In genomic region chr11:4900437-4900836, GRCm38 (mm10) we compare ENCODE assay signal across 7 mouse cellular contexts. TPM values are rescaled to one million over a fixed set of nuclear protein-coding genes. Genes with fewer than 3 reads are reported as not detected.
DNase-seq lines count a peak whose midpoint lies in the region; ATAC-seq and TF ChIP-seq lines count a peak whose summit lies in the region.

No protein-coding gene starts in this region.

- peaks cover 19% of the 10 kb centered on the region for H3K4me1 ChIP-seq in G1E (ENCODE audit: insufficient read depth, low read depth, low read length)
- peaks cover 4% of the 10 kb centered on the region for H3K4me1 ChIP-seq in heart, embryonic 11.5 days (ENCODE audit: control insufficient read depth, insufficient read depth, low read length)

- H3K4me2 ChIP-seq in heart, embryonic 11.5 days: no peak overlapping the region

- peak; percentile 40; the same call in 1 of the 2 replicates for TF ChIP-seq CTCF in G1E (IDR thresholded peaks at IDR 0.05; ENCODE audit: low read depth, low read length)

- peak; percentile 44 for DNase-seq in kidney, postnatal 10 days
- no peak for DNase-seq in kidney, adult 11 months
- DNase-seq in CD4-positive helper T cell, adult 2 months (ENCODE audit: low read depth, low spot score): peak; percentile 19
- no peak for DNase-seq in G1E (ENCODE audit: low spot score)
- peak; percentile 66 for DNase-seq in induced T-regulatory cell, adult 2 months (ENCODE audit: low read depth)
- no peak for DNase-seq in frontal cortex, postnatal 14 days (ENCODE audit: low spot score in 2 of 2)

- WGBS in heart, embryonic 11.5 days (ENCODE audit: insufficient replicate concordance): 68% methylated on average over 5 of the region's 5 CpGs

- H3K9ac ChIP-seq in heart, embryonic 11.5 days (ENCODE audit: low read depth, low read length): no peak overlapping the region

- no peaks in the 10 kb centered on the region for H3K9me3 ChIP-seq in G1E (replicated peaks)
- no peaks in the 10 kb centered on the region for H3K9me3 ChIP-seq in heart, embryonic 11.5 days (replicated peaks; ENCODE audit: control insufficient read depth, low read length)

- no peaks in the 10 kb centered on the region for H3K27me3 ChIP-seq in G1E (ENCODE audit: insufficient read depth, low read length)
- no peaks in the 10 kb centered on the region for H3K27me3 ChIP-seq in heart, embryonic 11.5 days (ENCODE audit: control insufficient read depth, insufficient read depth, low read length)

- H3K4me3 ChIP-seq in G1E (ENCODE audit: low read depth, low read length): no peak overlapping the region
- no peak overlapping the region for H3K4me3 ChIP-seq in heart, embryonic 11.5 days (ENCODE audit: low read depth, low read length)

- peaks cover 69% of the 10 kb centered on the region for H3K36me3 ChIP-seq in G1E (replicated peaks)
- H3K36me3 ChIP-seq in heart, embryonic 11.5 days (ENCODE audit: control insufficient read depth, insufficient read depth, low read length): peaks cover 16% of the 10 kb centered on the region; the same call in 1 of the 2 replicates

- no peak overlapping the region for H3K27ac ChIP-seq in heart, embryonic 11.5 days (ENCODE audit: low read depth, low read length)

- ATAC-seq in G1E (ENCODE audit: extremely low read depth, insufficient number of reproducible peaks, low FRiP score, poor library complexity, severe bottlenecking): no peak
- ATAC-seq in heart, embryonic 11.5 days (replicated peaks; ENCODE audit: insufficient number of reproducible peaks, low FRiP score, low TSS enrichment): no peak

RNA-seq across cellular contexts. Expression of gene Thoc5, which starts 5.3 kb away (rescaled TPM):
- total RNA-seq in G1E (2014; fragmentation: Nextera tagmentation) (50.6 and 57.9 TPM in 2 replicates), G1E (2017) (67.5 and 68.8 TPM in 2 replicates)
- polyA plus RNA-seq in G1E (2012): 5.8 and 8.9 TPM in 2 replicates
- polyA plus RNA-seq in heart, embryonic 11.5 days (2014; fragmentation: Nextera tagmentation; extraction: Ambion mirVana): 28.1 and 30.2 TPM in 2 replicates

RNA-seq across cellular contexts. Expression of gene Nipsnap1, which starts 26.7 kb away (rescaled TPM):
- 16.7 and 36.0 TPM in 2 replicates for total RNA-seq in G1E (2014; fragmentation: Nextera tagmentation)
- total RNA-seq in G1E (2017): 21.8 and 22.5 TPM in 2 replicates
- 24.4 and 25.3 TPM in 2 replicates for polyA plus RNA-seq in G1E (2012)
- 34.7 and 36.5 TPM in 2 replicates for polyA plus RNA-seq in heart, embryonic 11.5 days (2014; fragmentation: Nextera tagmentation; extraction: Ambion mirVana)

RNA-seq across cellular contexts. Expression of gene Nefh, which starts 47.4 kb away (rescaled TPM):
- total RNA-seq in G1E (2014; fragmentation: Nextera tagmentation) (56.4 and 60.4 TPM in 2 replicates), G1E (2017) (153 and 179 TPM in 2 replicates)
- polyA plus RNA-seq in G1E (2012): 40.7 and 49.4 TPM in 2 replicates
- 0.43 and 0.97 TPM in 2 replicates for polyA plus RNA-seq in heart, embryonic 11.5 days (2014; fragmentation: Nextera tagmentation; extraction: Ambion mirVana)

RNA-seq across cellular contexts. Expression of gene Nf2, which starts 51.1 kb away (rescaled TPM):
- total RNA-seq in G1E (2014; fragmentation: Nextera tagmentation) (41.9 and 43.3 TPM in 2 replicates), G1E (2017) (44.4 and 49.7 TPM in 2 replicates)
- 62.2 and 79.7 TPM in 2 replicates for polyA plus RNA-seq in G1E (2012)
- polyA plus RNA-seq in heart, embryonic 11.5 days (2014; fragmentation: Nextera tagmentation; extraction: Ambion mirVana): 32.7 and 38.7 TPM in 2 replicates

Comparison
In these comparisons a context has a peak if more than half of its experiments do, and no peak if none do; other contexts are left out.
1. DNase-seq: peak in kidney, postnatal 10 days (single experiment), CD4-positive helper T cell, adult 2 months (single experiment) and induced T-regulatory cell, adult 2 months (single experiment); none in kidney, adult 11 months (single experiment), G1E (single experiment) and frontal cortex, postnatal 14 days (0 of 2).
2. RNA of gene Nefh, which starts 47.4 kb away (polyA plus RNA-seq): 40.7 to 49.4 TPM in G1E; 0.43 to 0.97 TPM in heart, embryonic 11.5 days; every median in the first group is over 10 times any median in the second.